Mouse (Mus musculus): Measurements from ENCODE around the gene Evl.

DNA sequence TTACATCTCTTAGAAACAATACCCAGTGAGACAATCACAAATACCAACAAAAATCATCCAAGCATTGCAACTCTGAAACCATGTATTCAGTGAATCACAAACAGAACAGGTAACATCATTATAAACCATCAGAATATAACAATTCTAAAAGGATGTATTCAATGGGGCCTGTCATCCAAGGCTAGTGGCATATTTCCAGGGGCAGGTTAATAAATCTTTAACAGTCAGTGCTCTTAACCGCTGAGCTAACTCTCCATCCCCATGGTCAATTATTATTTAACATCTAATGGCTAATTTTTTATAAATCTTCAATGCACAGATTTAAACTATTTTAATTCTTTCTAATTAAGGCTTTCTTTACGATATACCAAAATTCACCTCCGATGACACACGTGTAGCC lies 167.9 kb downstream of the Evl start:
- TF ChIP-seq CTCF (IDR thresholded peaks at IDR 0.05; ENCODE audit: low read depth) (no peak), EP300 (IDR thresholded peaks at IDR 0.05; ENCODE audit: low read depth) (no peak)
